Comparison of ENCODE assay signal across 18 mouse cellular contexts in genomic region chr1:165106011-165106385, GRCm38 (mm10). TPM values are rescaled to one million over a fixed set of nuclear protein-coding genes. Genes with fewer than 3 reads are reported as not detected.
DNase-seq lines count a peak whose midpoint lies in the region; ATAC-seq and TF ChIP-seq lines count a peak whose summit lies in the region.
"Had no signal": no experiment of that assay in that cellular context is flagged by ENCODE, and none has a peak within 500 bp of the region (broad histone marks: within the 10 kb centered on the region; RNA-seq: fewer than 3 reads in every experiment).

No protein-coding gene starts in this region.

- H3K27ac ChIP-seq in heart, embryonic 10.5 days = peak overlapping the region; percentile 89
- H3K27ac ChIP-seq in heart, adult 2 months = no peak overlapping the region
- H3K27ac ChIP-seq in layer of hippocampus, adult 2 months = peak overlapping the region; percentile 85
- H3K27ac ChIP-seq in liver, embryonic 13.5 days = peak overlapping the region; percentile 96
- H3K27ac ChIP-seq: embryonic facial prominence, embryonic 12.5 days; lung, embryonic 15.5 days had no signal

- no peak overlapping the region for H3K4me3 ChIP-seq in heart, embryonic 10.5 days
- H3K4me3 ChIP-seq in heart, adult 2 months = no peak overlapping the region
- no peak overlapping the region for H3K4me3 ChIP-seq in layer of hippocampus, adult 2 months
- no peak overlapping the region; the same call in 1 of the 2 replicates for H3K4me3 ChIP-seq in liver, embryonic 13.5 days (replicated peaks)
- H3K4me3 ChIP-seq: embryonic facial prominence, embryonic 12.5 days; lung, embryonic 15.5 days had no signal

- ATAC-seq in liver, embryonic 13.5 days (ENCODE audit: low read depth) = no peak
- ATAC-seq: forebrain, embryonic 14.5 days; Patski had no signal

- H3K79me2 ChIP-seq in heart, adult 2 months (replicated peaks; ENCODE audit: control insufficient read depth, insufficient read depth, low read length) = no peaks in the 10 kb centered on the region

- 57% methylated on average over 2 of the region's 2 CpGs for WGBS in heart, embryonic 10.5 days
- 70% methylated on average over 2 of the region's 2 CpGs for WGBS in heart, adult 2 months
- WGBS in liver, embryonic 13.5 days (ENCODE audit: insufficient replicate concordance) = 46% methylated on average over 2 of the region's 2 CpGs

- no peak for TF ChIP-seq CTCF in heart, adult 2 months (IDR thresholded peaks at IDR 0.05)
- TF ChIP-seq CTCF in layer of hippocampus, adult 2 months (conservative IDR thresholded peaks at IDR 0.05) = no peak

- no peak for TF ChIP-seq POLR2A in heart, adult 2 months (IDR thresholded peaks at IDR 0.05; ENCODE audit: insufficient read depth, low read depth, low read length)

- no peaks in the 10 kb centered on the region for H3K27me3 ChIP-seq in heart, embryonic 10.5 days (ENCODE audit: insufficient read depth, poor library complexity, severe bottlenecking)
- H3K27me3 ChIP-seq in heart, adult 2 months (ENCODE audit: control insufficient read depth, insufficient read depth, low read length) = no peaks in the 10 kb centered on the region
- H3K27me3 ChIP-seq in liver, embryonic 13.5 days = no peaks in the 10 kb centered on the region
- H3K27me3 ChIP-seq: embryonic facial prominence, embryonic 12.5 days; lung, embryonic 15.5 days; Patski had no signal

- peaks cover 59% of the 10 kb centered on the region for H3K4me1 ChIP-seq in heart, embryonic 10.5 days
- H3K4me1 ChIP-seq in heart, adult 2 months (ENCODE audit: control insufficient read depth, insufficient read depth, low read length) = no peaks in the 10 kb centered on the region; the same call in 1 of the 2 replicates
- peaks cover 60% of the 10 kb centered on the region for H3K4me1 ChIP-seq in liver, embryonic 13.5 days (replicated peaks)
- H3K4me1 ChIP-seq: embryonic facial prominence, embryonic 12.5 days; lung, embryonic 15.5 days had no signal

- no peaks in the 10 kb centered on the region for H3K36me3 ChIP-seq in heart, embryonic 10.5 days
- no peaks in the 10 kb centered on the region for H3K36me3 ChIP-seq in heart, adult 2 months (ENCODE audit: control insufficient read depth, insufficient read depth, low read length)
- H3K36me3 ChIP-seq in liver, embryonic 13.5 days = no peaks in the 10 kb centered on the region
- H3K36me3 ChIP-seq: embryonic facial prominence, embryonic 12.5 days; lung, embryonic 15.5 days had no signal

- no peak for TF ChIP-seq EP300 in heart, adult 2 months (IDR thresholded peaks at IDR 0.05; ENCODE audit: insufficient read depth, low read depth, low read length)

- H3K9ac ChIP-seq in heart, adult 2 months (ENCODE audit: low read depth, low read length) = no peak overlapping the region
- peak overlapping the region; percentile 63 for H3K9ac ChIP-seq in liver, embryonic 13.5 days
- H3K9ac ChIP-seq: embryonic facial prominence, embryonic 12.5 days; lung, embryonic 15.5 days had no signal

- intact Hi-C loops in heart, adult 2 months (cut with DNase I) = no loop called here

- H3K9me3 ChIP-seq in heart, embryonic 10.5 days = no peaks in the 10 kb centered on the region
- H3K9me3 ChIP-seq in liver, embryonic 13.5 days (replicated peaks) = no peaks in the 10 kb centered on the region
- H3K9me3 ChIP-seq: embryonic facial prominence, embryonic 12.5 days; lung, embryonic 15.5 days had no signal

- H3K4me2 ChIP-seq in liver, embryonic 13.5 days = peak overlapping the region; percentile 73
- H3K4me2 ChIP-seq: embryonic facial prominence, embryonic 12.5 days; hindbrain, embryonic 14.5 days; lung, embryonic 15.5 days had no signal

- no peak for DNase-seq in heart, embryonic 10.5 days (ENCODE audit: low spot score)
- no peak for DNase-seq in heart, adult 2 months
- no peak for DNase-seq in layer of hippocampus, adult 2 months (ENCODE audit: low spot score in 2 of 2)
- no peak for DNase-seq in layer of hippocampus, adult 9-11 months
- peak; percentile 50 for DNase-seq in NIH3T3 (ENCODE audit: low read depth)
- DNase-seq in liver, embryonic 13.5 days = no peak
- DNase-seq in urinary bladder, postnatal 36 days (ENCODE audit: low spot score in 2 of 2) = no peak
- DNase-seq in natural killer cell, adult 2 months (ENCODE audit: low spot score in 2 of 2) = no peak
- DNase-seq: cerebellum, adult 18-20 months; kidney, adult 8-10 months; right cerebral cortex, postnatal 14 days had no signal

RNA-seq across cellular contexts. Expression of gene Tbx19, which starts 54.6 kb away (rescaled TPM):
- not detected in 2 replicates for polyA plus RNA-seq in heart, embryonic 10.5 days (2016; fragmentation: Nextera tagmentation; extraction: Ambion mirVana)
- not detected for total RNA-seq in heart, adult 2 months (2021)
- polyA plus RNA-seq in heart, adult 2 months (2012; rRNA removed) = not detected in 2 replicates
- not detected for total RNA-seq in layer of hippocampus, adult 2 months (2021)
- 0.03 TPM in 1 of 2 replicates, not detected in the other for polyA plus RNA-seq in liver, embryonic 13.5 days (2015; fragmentation: Nextera tagmentation; extraction: Ambion mirVana)
- total RNA-seq: adrenal gland, adult 18-20 months had no signal
- polyA plus RNA-seq: embryonic facial prominence, embryonic 12.5 days; hindbrain, embryonic 14.5 days; large intestine, adult 2 months; Patski had no signal
